Mouse (Mus musculus): ENCODE data around the gene Usf2.

DNA sequence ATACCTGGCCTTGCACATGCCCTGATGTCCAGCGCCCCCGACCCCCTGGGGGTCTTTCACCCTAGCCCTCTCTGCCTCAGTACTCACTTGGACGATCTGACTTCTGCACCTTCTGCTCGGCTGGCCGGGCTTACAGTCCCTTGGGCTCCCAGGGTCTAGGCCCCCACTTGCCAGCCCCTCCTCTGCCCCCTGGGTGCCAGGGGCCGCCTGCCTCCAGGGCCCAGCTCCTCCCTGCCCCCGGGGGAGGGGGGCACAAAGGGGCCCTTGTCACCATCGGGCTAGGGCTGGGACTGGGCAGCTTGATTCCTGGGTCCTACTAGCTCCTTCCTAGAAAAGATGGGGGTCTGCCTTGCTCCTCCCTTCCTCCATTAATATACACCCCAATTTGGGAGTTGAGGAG is 41.9 kb downstream of the Usf2 start, which contains the start of gene Mag:
- no peak for TF ChIP-seq CTCF (IDR thresholded peaks at IDR 0.05; ENCODE audit: borderline replicate concordance, control insufficient read depth, extremely low read depth, insufficient read depth, low read length, poor library complexity)
- TF ChIP-seq POLR2A (IDR thresholded peaks at IDR 0.05; ENCODE audit: control insufficient read depth, extremely low read depth, insufficient read depth, low read length, poor library complexity) = no peak

All from thymus, adult 2 months (tissue).